Mouse (Mus musculus) brain, embryonic 14.5 days (tissue): Measurements from ENCODE around the gene Nfkb1. TPM values are rescaled to one million over a fixed set of nuclear protein-coding genes. Genes with fewer than 3 reads are reported as not detected.

Experiments used
- DNase-seq: peaks from one replicate; pipeline ENCODE4 v3.0.0-alpha.2; 2011; ENCODE audit warnings: low read depth
- CTCF ChIP-seq: fragments of 200-500 bp; IDR thresholded peaks from 2 replicates; pipeline ENCODE4 v1.5.1; 2012; ENCODE audit warnings: inconsistent platforms, mild to moderate bottlenecking, moderate library complexity, borderline replicate concordance; ENCODE audit not compliant: insufficient read depth, insufficient read length; ENCODE audit errors: extremely low read depth
- POLR2A ChIP-seq: fragments of 200-500 bp; IDR thresholded peaks from 2 replicates; pipeline ENCODE4 v1.6.1; 2012; ENCODE audit warnings: mild to moderate bottlenecking, inconsistent platforms, borderline replicate concordance; ENCODE audit not compliant: poor library complexity, insufficient read depth, insufficient read length, severe bottlenecking; ENCODE audit errors: extremely low read depth
- polyA plus RNA-seq: library from polyadenylated mRNA; depleted of rRNA; stranded (reverse); fragments of >200 nt; gene quantifications from 2 replicates; pipeline ENCODE4 v1.2.3, GENCODE M21; 2012; rRNA removed

The Nfkb1 gene
- 25.0 and 25.5 TPM in 2 replicates for polyA plus RNA-seq

DNA sequence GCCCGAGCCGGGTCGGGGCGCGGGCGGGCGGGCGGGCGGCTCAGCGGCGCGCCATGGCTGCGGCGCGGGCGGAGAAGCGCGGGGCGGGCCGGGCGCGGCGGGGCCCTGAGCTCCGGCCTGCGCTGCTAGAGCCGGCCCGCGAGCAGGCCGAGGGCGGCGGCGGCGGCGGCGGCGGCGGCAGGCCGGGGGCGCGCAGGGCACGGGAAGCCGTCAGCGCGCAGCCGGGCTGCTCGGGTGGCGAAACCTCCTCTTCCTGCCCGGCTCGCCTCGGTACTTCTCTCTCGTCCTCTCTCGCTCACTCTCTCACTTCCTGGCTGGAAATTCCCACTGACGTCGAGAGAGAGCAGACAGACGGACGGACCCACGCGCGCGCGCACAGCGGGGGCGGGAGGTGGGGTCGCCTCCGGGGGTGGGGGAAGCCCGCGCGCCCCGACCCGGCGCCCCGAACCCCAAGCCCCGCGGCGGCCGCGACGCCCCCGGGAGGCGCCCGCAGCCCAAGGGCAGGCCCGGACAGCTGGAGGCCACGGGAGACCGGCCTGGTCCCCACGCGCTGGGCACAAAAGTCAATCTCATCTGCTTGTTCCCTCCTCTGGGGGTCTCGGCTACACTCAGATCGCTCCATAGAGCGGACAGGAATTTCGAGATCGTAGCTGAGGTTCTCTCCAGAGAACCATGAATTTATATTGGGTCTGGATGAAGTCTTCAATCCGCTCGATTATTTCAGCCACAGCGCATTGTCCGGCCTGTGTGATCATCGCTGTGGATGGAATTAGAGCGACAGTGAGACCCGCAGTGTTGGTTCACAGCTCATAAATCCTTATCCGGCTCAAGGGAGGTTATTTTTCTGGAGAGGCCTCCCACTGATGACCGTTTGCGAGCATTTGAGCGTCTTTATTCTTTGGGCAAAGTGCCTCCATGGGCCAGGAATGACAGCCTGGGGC lies at the start of gene Nfkb1:
Gene Nfkb1 (minus strand): TSS at position 357 of the 941 bp plus-strand sequence.
- TF ChIP-seq POLR2A = no peak; the same call in 1 of the 2 replicates
- peak; percentile 69 for DNase-seq

- DNase-seq = peak; percentile 18
- TF ChIP-seq POLR2A (no peak), CTCF (no peak)
Measured at GRCm38 (mm10) chr3:135740711-135741110, 49.4 kb upstream of the Nfkb1 start.

DNA sequence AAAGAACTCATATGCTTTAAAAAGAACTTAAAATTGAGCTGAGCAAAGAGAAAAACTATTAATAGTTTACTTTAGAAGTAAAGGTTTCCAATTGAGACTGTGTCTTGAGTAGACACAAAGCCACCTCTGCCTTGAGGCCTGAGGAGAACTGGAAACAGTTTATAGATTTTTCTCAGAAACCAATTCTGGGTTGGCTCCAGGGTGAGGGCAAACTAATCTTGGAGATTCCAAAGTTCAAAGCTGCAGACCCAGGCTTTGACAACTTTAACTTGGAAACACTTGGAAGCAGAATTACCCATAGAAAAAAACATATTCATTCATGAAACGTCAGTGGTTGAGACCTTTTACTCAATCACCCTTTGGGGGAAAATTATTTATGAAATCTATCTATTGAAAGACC lies 43.4 kb upstream of the Nfkb1 start:
- DNase-seq = no peak

GRCm38 (mm10) chr3:135732747-135733445 lies 41.5 kb upstream of the Nfkb1 start:
- TF ChIP-seq CTCF (no peak), POLR2A (no peak)
- DNase-seq = no peak

More for the DNA sequence above, 43.4 kb upstream of the Nfkb1 start:
- TF ChIP-seq CTCF (no peak), POLR2A (no peak)

- TF ChIP-seq CTCF = peak; percentile 72; the same call in 1 of the 2 replicates
- no peak for TF ChIP-seq POLR2A
- peak; percentile 98 for DNase-seq
Measured at GRCm38 (mm10) chr3:135731292-135732047, 40.1 kb upstream of the Nfkb1 start.

GRCm38 (mm10) chr3:135730790-135731189 lies 39.4 kb upstream of the Nfkb1 start:
- TF ChIP-seq POLR2A (no peak), CTCF (no peak)
- DNase-seq = peak; percentile 60

DNA sequence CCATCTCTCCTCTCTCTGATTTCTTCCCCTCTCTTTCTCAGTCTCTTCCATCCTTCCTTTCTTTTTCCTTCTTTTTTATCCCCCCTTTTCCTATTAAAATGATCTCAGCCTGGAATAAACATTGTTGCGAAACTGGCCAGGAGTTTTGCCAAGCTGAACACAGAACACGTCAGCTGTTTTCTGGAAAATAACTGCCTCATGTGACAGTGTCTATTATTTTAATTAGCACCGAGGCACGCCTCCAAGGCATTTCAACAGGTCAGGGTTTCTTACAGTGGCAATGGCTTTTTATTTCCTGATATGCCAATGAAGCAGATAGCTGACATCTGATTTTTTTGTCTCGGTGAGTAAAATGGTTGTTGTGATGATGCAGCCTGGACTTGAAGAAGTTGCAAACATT lies 38.2 kb upstream of the Nfkb1 start:
- peak; percentile 71 for DNase-seq
- no peak for TF ChIP-seq CTCF
- TF ChIP-seq POLR2A = no peak

- TF ChIP-seq POLR2A (no peak), CTCF (no peak)
- DNase-seq = no peak
Measured at GRCm38 (mm10) chr3:135728900-135729299, 37.6 kb upstream of the Nfkb1 start.

DNA sequence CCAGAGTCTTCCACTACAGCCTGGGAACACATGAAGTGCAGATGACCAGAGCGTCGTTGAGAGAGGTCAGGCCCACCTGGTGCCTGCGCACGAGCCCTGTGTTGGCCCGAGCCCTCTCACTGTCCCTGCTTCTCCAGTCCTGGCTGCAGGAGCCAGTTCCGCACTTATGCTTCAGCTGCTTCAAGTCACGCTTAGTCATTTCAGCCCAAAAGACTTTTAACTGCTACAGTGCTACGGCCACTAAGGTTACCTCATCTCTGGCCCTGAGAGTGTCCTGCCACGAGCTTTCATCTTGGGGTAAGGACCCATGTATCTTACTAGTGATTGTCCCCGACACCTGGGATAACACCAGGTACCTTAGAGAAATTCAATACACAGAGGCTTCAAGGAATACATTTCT lies 36.0 kb upstream of the Nfkb1 start:
- DNase-seq = no peak
- TF ChIP-seq POLR2A (no peak), CTCF (no peak)

GRCm38 (mm10) chr3:135726521-135727275 lies 35.4 kb upstream of the Nfkb1 start:
- DNase-seq = no peak
- no peak for TF ChIP-seq CTCF
- TF ChIP-seq POLR2A = no peak
